In genomic region chr19:44294588-44295041, GRCm38 (mm10) we compare ENCODE assay signal across 8 mouse cellular contexts. TPM values are rescaled to one million over a fixed set of nuclear protein-coding genes. Genes with fewer than 3 reads are reported as not detected.
A peak's percentile ranks its signal among the peaks of the same experiment; 100 is the strongest.
DNase-seq lines count a peak whose midpoint lies in the region; ATAC-seq and TF ChIP-seq lines count a peak whose summit lies in the region.

No protein-coding gene starts in this region.

- TF ChIP-seq CTCF in gastrocnemius, adult 2 months (IDR thresholded peaks at IDR 0.05): peak; percentile 89
- peak; percentile 99 for TF ChIP-seq CTCF in hindbrain, postnatal 0 days (IDR thresholded peaks at IDR 0.05; ENCODE audit: low read depth)
- TF ChIP-seq CTCF in left cerebral cortex, adult 2 months (IDR thresholded peaks at IDR 0.05): peak; percentile 96

- peak; percentile 61 for ATAC-seq in hindbrain, postnatal 0 days
- peak; percentile 63 for ATAC-seq in megakaryocyte, adult 5-6 weeks (ENCODE audit: poor library complexity, severe bottlenecking)

- DNase-seq in ZHBTc4 (ENCODE audit: low read depth, low spot score): peak; percentile 93
- peak; percentile 83 to 89 for DNase-seq in cerebellum, postnatal 4 days (ENCODE audit: low spot score in 2 of 2)
- peak; percentile 85 for DNase-seq in gastrocnemius, adult 2 months
- DNase-seq in hindbrain, postnatal 0 days (ENCODE audit: low spot score): peak; percentile 94
- peak; percentile 88 to 91 for DNase-seq in left cerebral cortex, adult 2 months (ENCODE audit: extremely low spot score in 1 of 2, low spot score in 2 of 2)
- DNase-seq in right cerebral cortex, adult 18-20 months: peak; percentile 93
- peak; percentile 74 for DNase-seq in urinary bladder, adult 2 months (ENCODE audit: low spot score)

- peaks cover 5% of the 10 kb centered on the region; the same call in 1 of the 2 replicates for H3K36me3 ChIP-seq in hindbrain, postnatal 0 days (ENCODE audit: insufficient read depth, low read length)

- H3K4me2 ChIP-seq in hindbrain, postnatal 0 days (ENCODE audit: low read depth, low read length): peak overlapping the region; percentile 100

- peak overlapping the region; percentile 96 for H3K9ac ChIP-seq in hindbrain, postnatal 0 days (replicated peaks; ENCODE audit: low read length)

- H3K4me1 ChIP-seq in hindbrain, postnatal 0 days (ENCODE audit: insufficient read depth, low read length): peaks cover 39% of the 10 kb centered on the region

- intact Hi-C loops in gastrocnemius, adult 2 months (cut with DNase I): loop anchor here (1.0 to 2.0 kb wide), 4 partner anchors 20 to 100 kb away; no protein-coding TSS in a partner anchor
- intact Hi-C loops in left cerebral cortex, adult 2 months (cut with DNase I): loop anchor here (1.0 to 5.0 kb wide), 3 partner anchors 27 to 97 kb away; no protein-coding TSS in a partner anchor

- H3K27me3 ChIP-seq in hindbrain, postnatal 0 days (ENCODE audit: insufficient read depth, low read length): no peaks in the 10 kb centered on the region

- peak overlapping the region; percentile 86 for H3K27ac ChIP-seq in gastrocnemius, adult 2 months
- H3K27ac ChIP-seq in hindbrain, postnatal 0 days: peak overlapping the region; percentile 97
- H3K27ac ChIP-seq in left cerebral cortex, adult 2 months: peak overlapping the region; percentile 99

- H3K9me3 ChIP-seq in hindbrain, postnatal 0 days (ENCODE audit: low read length): no peaks in the 10 kb centered on the region

- peak overlapping the region; percentile 79 for H3K4me3 ChIP-seq in gastrocnemius, adult 2 months
- peak overlapping the region; percentile 95 for H3K4me3 ChIP-seq in hindbrain, postnatal 0 days (ENCODE audit: low read length)
- H3K4me3 ChIP-seq in left cerebral cortex, adult 2 months: peak overlapping the region; percentile 94

- under 1% methylated on average over 14 of the region's 14 CpGs for WGBS in hindbrain, postnatal 0 days

RNA-seq across cellular contexts. Expression of gene Scd2, which starts 1.1 kb away (rescaled TPM):
- 1 to 10 TPM; 7.4 to 9.1 TPM for total RNA-seq in gastrocnemius, adult 2 months (2021)
- 1,071 and 1,235 TPM in 2 replicates for total RNA-seq in hindbrain, postnatal 0 days (2014; rRNA removed)
- 274 and 291 TPM in 2 replicates for polyA plus RNA-seq in hindbrain, postnatal 0 days (2015; fragmentation: Nextera tagmentation; extraction: Ambion mirVana)
- total RNA-seq in left cerebral cortex, adult 2 months (2021): 100 to 1,000 TPM; 580 to 609 TPM
- 30.0 and 33.3 TPM in 2 replicates for total RNA-seq in megakaryocyte, adult 5-6 weeks (2015)
- 26.9 and 28.9 TPM in 2 replicates for total RNA-seq in megakaryocyte, adult 5-6 weeks (2017)
- polyA plus RNA-seq in urinary bladder, adult 2 months (2012; rRNA removed): 121 and 151 TPM in 2 replicates

RNA-seq across cellular contexts. Expression of gene Scd4, which starts 38.3 kb away (rescaled TPM):
- total RNA-seq in gastrocnemius, adult 2 months (2021): under 1 TPM in 1 of 2 experiments, not detected in 1; 0.13 TPM
- total RNA-seq in hindbrain, postnatal 0 days (2014; rRNA removed): 0.84 and 1.5 TPM in 2 replicates
- 0.09 and 0.16 TPM in 2 replicates for polyA plus RNA-seq in hindbrain, postnatal 0 days (2015; fragmentation: Nextera tagmentation; extraction: Ambion mirVana)
- 1 to 10 TPM; 2.1 to 2.3 TPM for total RNA-seq in left cerebral cortex, adult 2 months (2021)
- 0.40 TPM in 1 of 2 replicates, not detected in the other for total RNA-seq in megakaryocyte, adult 5-6 weeks (2015)
- total RNA-seq in megakaryocyte, adult 5-6 weeks (2017): 0.12 TPM in 1 of 2 replicates, not detected in the other
- 0.87 and 1.0 TPM in 2 replicates for polyA plus RNA-seq in urinary bladder, adult 2 months (2012; rRNA removed)

Comparison
In these comparisons a context has a peak if more than half of its experiments do, and no peak if none do; other contexts are left out.
1. Peak in every context shown above with its lines: DNase-seq, ATAC-seq, H3K4me3 ChIP-seq and H3K27ac ChIP-seq.
2. RNA of gene Scd2, which starts 1.1 kb away (total RNA-seq): 1,071 to 1,235 TPM in hindbrain, postnatal 0 days and 580 to 609 TPM in left cerebral cortex, adult 2 months; 26.9 to 33.3 TPM in megakaryocyte, adult 5-6 weeks and 7.4 to 9.1 TPM in gastrocnemius, adult 2 months; every median in the first group is over 10 times any median in the second.